Mouse (Mus musculus) heart, adult 2 months (tissue): ENCODE measurements around the gene Kirrel3.

Experiments
- CTCF ChIP-seq: fragments of 200-600 bp; IDR thresholded peaks from 2 replicates; pipeline ENCODE4 v1.8.1; 2022; ENCODE audit warnings: antibody characterized with exemption, mild to moderate bottlenecking, moderate library complexity
- EP300 ChIP-seq: fragments of 200-500 bp; IDR thresholded peaks from 2 replicates; pipeline ENCODE4 v1.6.1; 2011; ENCODE audit warnings: low read depth, low read length, control low read depth; ENCODE audit not compliant: insufficient read depth

DNA sequence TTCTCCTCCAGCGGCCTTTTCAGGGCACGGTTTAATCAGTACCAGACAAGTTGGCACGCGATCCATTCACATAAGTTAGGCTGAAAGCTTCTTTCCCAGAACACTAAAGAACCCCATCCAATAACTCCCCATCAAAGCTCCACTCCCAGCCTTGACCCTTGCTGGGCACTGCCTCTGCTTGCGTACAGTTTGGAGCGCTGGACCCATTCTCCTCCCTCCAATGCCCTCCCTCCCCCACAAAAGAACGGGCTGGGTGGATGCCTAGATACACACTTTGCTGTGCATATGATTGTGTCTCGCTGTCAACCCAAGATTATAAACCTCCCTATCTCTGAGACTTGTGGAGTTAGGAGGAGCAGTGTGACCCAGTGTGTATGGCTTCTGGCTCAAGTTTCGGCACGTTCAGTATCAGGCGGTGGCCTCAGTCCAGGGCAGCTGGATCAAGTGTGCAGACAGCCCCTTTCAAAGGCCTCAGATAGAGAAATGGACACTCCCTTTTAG, 559.4 kb downstream of the Kirrel3 start:
- no peak for TF ChIP-seq EP300
- no peak for TF ChIP-seq CTCF
